Mouse (Mus musculus): ENCODE results near the gene Map2k6.

- TF ChIP-seq POLR2A (IDR thresholded peaks at IDR 0.05; ENCODE audit: extremely low read depth, insufficient read depth, low read length) (no peak), CTCF (IDR thresholded peaks at IDR 0.05; ENCODE audit: low read depth, low read length) (no peak)
These were observed 15.3 kb downstream of the Map2k6 start for GRCm38 (mm10) chr11:110414263-110414662.

Measured in liver, adult 2 months (tissue).